Mouse (Mus musculus) large intestine, adult 2 months (tissue): ENCODE results near the gene Dcxr. TPM values are rescaled to one million over a fixed set of nuclear protein-coding genes. Genes with fewer than 3 reads are reported as not detected.
"Not testable (repeated sequence)": the region's sequence is repeated elsewhere in the genome, so short reads cannot be mapped to it uniquely, and the experiment has no call there.

Source experiments
- DNase-seq: peaks from one replicate; pipeline ENCODE4 v3.0.0-alpha.2; 2012; ENCODE audit warnings: low read depth, low spot score
- WGBS: fragments of 180-500 bp; shearing (Covaris S2); methylation state at CpG from one replicate; pipeline ENCODE4 v1.1.7; 2018; 5-methylcytosine and 5-hydroxymethylcytosine counted together
- polyA plus RNA-seq: library from polyadenylated mRNA; depleted of rRNA; stranded (reverse); fragments of >200 nt; gene quantifications from 2 replicates; pipeline ENCODE4 v1.2.3, GENCODE M21; 2012; rRNA removed

Gene Dcxr
- polyA plus RNA-seq, 1 experiment = 63.8 TPM

DNA sequence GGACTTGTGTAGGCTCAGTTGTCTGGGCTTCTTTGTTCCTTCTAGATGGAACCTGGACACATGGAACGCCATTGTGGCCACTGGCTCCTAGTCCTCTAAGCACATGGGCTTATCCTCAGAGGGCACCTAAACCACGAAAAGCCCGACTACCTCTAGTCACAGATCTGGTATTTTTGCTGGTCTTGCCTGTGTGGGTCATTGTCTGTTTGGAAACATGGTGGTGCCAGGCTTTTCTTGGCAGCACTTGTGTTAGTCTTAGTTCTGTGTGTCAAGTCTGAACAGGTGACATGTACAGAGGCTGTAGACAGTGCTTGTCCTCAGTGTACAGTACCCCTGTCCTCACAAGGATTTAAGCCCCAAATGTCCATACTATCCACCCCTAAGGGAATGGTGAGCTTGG is 43.5 kb downstream of the Dcxr start:
- DNase-seq = no peak
- WGBS = 95% methylated on average over 3 of the region's 3 CpGs

DNA sequence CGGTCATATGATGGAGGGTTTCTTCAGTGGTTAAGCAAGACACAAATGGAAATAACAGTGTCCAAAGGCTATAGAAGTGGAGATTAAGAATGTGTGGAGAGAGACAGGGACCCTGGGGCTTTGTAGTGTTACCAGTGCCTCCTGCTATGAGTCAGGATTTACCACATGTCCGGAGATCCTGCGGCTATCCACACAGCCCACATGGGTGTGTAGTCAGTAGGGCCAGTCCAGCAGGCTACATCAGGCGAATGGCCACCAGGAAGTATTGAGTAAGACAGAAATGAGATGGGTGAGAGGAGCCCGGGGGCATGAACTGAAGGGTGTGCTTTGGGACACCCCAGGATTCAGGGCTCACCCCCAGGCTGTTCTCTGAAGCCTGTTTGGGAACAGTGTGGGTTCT is 44.4 kb downstream of the Dcxr start:
- WGBS = 94% methylated on average over 5 of the region's 5 CpGs
- DNase-seq = no peak

DNA sequence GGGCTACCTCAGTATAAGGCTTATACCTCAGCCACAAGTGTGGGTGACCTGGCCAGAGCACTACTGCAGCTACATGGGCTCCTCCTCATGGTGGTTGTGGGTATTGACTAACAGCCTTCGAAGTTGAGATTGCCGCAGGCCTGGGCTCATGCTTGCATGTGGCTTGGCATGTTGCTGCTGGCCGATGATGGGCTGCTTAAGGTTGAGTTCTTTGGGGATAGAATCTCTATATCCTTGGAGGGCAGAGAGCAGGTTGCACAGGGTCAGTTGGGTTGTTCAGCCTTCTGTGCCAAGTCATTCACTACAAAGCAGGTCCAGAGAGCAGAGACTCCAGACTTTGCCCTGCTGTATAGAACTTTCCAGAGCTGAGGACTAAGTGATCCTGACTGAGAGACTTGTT is 47.2 kb downstream of the Dcxr start:
- DNase-seq = no peak

DNA sequence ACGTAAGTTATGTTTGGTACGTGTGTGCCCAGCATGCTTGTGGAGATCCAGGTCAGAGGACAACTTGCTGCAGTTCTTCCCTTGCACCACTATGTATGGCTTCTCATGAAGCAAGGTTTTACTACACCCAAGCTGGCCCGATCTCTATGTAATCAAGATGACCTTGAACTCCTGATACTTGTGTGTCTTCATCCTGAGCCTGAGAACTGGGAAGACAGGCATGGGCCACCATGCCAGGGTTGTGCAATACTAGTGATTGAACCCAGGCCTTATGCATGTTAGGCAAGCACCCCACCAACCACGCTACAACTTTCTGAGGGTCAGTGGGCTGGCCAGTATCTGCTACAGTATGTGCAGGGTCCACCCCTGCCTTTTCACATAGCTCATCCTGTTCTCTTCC is 50.1 kb downstream of the Dcxr start:
- no peak for DNase-seq
- WGBS = 76% methylated on average over 4 of the region's 4 CpGs

More for the DNA sequence above, 47.2 kb downstream of the Dcxr start:
- WGBS = 73% methylated on average over 3 of the region's 3 CpGs

DNA sequence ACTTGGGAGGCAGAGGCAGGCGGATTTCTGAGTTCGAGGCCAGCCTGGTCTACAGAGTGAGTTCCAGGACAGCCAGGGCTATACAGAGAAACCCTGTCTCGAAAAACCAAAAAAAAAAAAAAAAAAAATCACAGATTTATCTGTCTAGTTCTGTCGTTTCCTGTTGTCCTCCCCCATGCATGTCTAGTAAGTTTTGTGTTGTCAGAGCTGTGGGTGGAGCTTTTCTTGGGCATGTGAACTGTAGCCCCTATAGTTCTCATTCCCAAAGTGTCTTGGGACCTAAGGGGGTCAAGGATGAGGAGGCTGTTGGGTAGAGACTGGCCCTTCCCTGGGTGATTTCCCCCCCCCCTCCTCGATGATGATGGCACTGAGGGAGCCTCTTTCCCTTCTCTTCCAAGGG is 51.2 kb downstream of the Dcxr start:
- WGBS = 74% methylated on average over 5 of the region's 5 CpGs
- not testable (repeated sequence) for DNase-seq

Other genes starting within 250 kb of the Dcxr start
- gene Mrpl12, start 242.7 kb downstream of the Dcxr start, polyA plus RNA-seq = 139 and 148 TPM in 2 replicates
- 287 and 345 TPM in 2 replicates for gene Slc25a10, start 235.4 kb downstream of the Dcxr start, polyA plus RNA-seq
- gene Gcgr, start 196.6 kb downstream of the Dcxr start, polyA plus RNA-seq = 0.90 and 1.1 TPM in 2 replicates
- gene Mcrip1, start 177.6 kb downstream of the Dcxr start, polyA plus RNA-seq = 36.6 and 46.6 TPM in 2 replicates
- 0.22 TPM in 1 of 2 replicates, not detected in the other for gene Ppp1r27, start 176.1 kb downstream of the Dcxr start, polyA plus RNA-seq
- gene P4hb, start 154.0 kb downstream of the Dcxr start, polyA plus RNA-seq = 496 and 716 TPM in 2 replicates
- 745 and 760 TPM in 2 replicates for gene Arhgdia, start 145.7 kb downstream of the Dcxr start, polyA plus RNA-seq
- gene Alyref, start 128.9 kb downstream of the Dcxr start, polyA plus RNA-seq = 45.9 and 54.0 TPM in 2 replicates
- gene Anapc11, start 128.9 kb downstream of the Dcxr start, polyA plus RNA-seq = 84.8 and 85.4 TPM in 2 replicates
- gene Npb, start 118.8 kb downstream of the Dcxr start, polyA plus RNA-seq = 0.63 and 1.0 TPM in 2 replicates
- 397 and 622 TPM in 2 replicates for gene Pcyt2, start 109.3 kb downstream of the Dcxr start, polyA plus RNA-seq
- gene Sirt7, start 102.0 kb downstream of the Dcxr start, polyA plus RNA-seq = 117 and 124 TPM in 2 replicates
- gene Mafg, start 93.7 kb downstream of the Dcxr start, polyA plus RNA-seq = 28.4 and 30.8 TPM in 2 replicates
- gene Pycr1, start 83.5 kb downstream of the Dcxr start, polyA plus RNA-seq = 16.4 and 16.7 TPM in 2 replicates
- 0.53 and 0.56 TPM in 2 replicates for gene Myadml2, start 79.1 kb downstream of the Dcxr start, polyA plus RNA-seq
- 0.45 and 0.79 TPM in 2 replicates for gene Notum, start 66.1 kb downstream of the Dcxr start, polyA plus RNA-seq
- 74.9 and 88.8 TPM in 2 replicates for gene Aspscr1, start 54.3 kb downstream of the Dcxr start, polyA plus RNA-seq
- gene Cenpx, start 13.5 kb downstream of the Dcxr start, polyA plus RNA-seq = 94.1 and 101 TPM in 2 replicates
- 21.3 and 34.5 TPM in 2 replicates for gene Lrrc45, start 13.4 kb downstream of the Dcxr start, polyA plus RNA-seq
- gene Rac3, start 5.8 kb downstream of the Dcxr start, polyA plus RNA-seq = 8.5 and 10.1 TPM in 2 replicates
- 4.4 and 6.9 TPM in 2 replicates for gene Cbr2, start 4.8 kb upstream of the Dcxr start, polyA plus RNA-seq
- gene Hmga1b, start 35.5 kb upstream of the Dcxr start, polyA plus RNA-seq = 1.9 and 2.1 TPM in 2 replicates
- gene Rfng, start 56.9 kb upstream of the Dcxr start, polyA plus RNA-seq = 60.4 and 73.4 TPM in 2 replicates
- 124 and 130 TPM in 2 replicates for gene Gps1, start 57.0 kb upstream of the Dcxr start, polyA plus RNA-seq
- 41.7 and 42.1 TPM in 2 replicates for gene Dus1l, start 69.1 kb upstream of the Dcxr start, polyA plus RNA-seq
- gene Fasn, start 97.3 kb upstream of the Dcxr start, polyA plus RNA-seq = 201 and 272 TPM in 2 replicates
- 0.90 and 1.1 TPM in 2 replicates for gene Ccdc57, start 205.6 kb upstream of the Dcxr start, polyA plus RNA-seq
- gene Slc16a3, start 221.2 kb upstream of the Dcxr start, polyA plus RNA-seq = 12.8 and 36.6 TPM in 2 replicates